Mouse (Mus musculus) right cerebral cortex, postnatal 36 days (tissue): ENCODE measurements at regions not wholly inside any gene's neighbourhood (a gene's known extent, or its start where the extent isn't known, plus 50 kb on each side); places are given as distances from the start of the nearest gene placed in this dataset.

Source experiments
- DNase-seq, 2 experiments: peaks; one replicate each; pipeline ENCODE4 v3.0.0; 2022; ENCODE audit warnings: low spot score in 2 of 2, mixed read lengths in 1 of 2

DNA sequence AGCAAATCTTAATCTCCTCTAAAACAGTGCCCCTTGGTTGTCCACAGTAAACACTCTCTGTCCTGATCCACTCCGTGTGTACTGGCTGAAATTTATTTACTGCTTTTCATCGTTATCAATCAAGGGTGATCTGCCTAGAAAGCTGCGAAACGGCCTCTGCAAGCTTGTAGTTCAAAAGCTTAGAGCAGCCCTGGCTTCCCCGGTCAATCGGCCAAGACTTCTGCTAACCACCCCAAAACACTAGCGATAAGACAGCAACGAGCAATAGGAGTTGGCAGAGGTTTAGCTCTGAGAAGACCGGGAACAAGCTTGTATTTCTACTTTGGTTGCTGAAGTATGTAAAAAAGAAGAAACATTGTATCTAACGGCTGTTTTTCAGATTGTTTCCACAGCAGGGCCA, 201.8 kb downstream of the Sptssa start:
- no peak for DNase-seq

DNA sequence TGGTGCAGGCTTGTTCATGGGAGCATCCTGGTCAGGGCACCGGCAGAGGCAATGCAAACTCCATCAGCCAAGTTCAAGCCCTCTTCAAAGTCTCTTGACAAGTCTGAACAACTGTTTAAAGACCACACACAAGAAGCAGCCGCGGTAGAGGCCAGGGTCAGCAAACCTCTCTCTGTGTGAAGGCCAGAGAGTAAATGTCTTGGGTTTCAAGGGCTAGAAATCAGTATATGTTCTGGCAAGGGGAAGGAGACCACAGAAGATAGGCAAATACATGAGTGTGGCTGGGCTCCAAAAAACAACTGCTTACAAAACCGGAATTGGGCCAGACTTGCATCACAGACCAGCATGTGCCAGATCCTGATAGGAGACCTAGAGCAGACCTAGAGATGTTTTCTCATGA, 203.0 kb downstream of the Sptssa start:
- no peak for DNase-seq

DNA sequence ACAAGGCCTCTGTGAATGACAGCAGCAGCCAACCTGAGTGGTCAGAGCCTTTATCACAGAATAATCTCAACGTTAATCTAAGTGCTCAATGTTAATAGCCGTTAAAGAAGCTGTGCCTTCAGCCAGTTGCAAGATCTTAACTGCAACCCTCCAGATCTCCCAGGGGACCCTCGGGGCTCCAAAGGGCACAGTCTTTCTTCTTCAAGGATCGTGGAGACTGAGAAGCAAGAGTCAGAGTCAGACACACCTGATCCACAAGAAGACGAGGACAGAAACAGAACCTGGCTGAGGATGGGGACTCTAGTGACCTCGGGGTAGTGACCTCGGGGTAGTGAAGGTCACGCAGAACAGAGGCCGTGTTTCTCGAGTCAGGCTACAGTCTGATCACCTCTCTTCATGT, 206.0 kb downstream of the Sptssa start:
- no peak for DNase-seq

DNA sequence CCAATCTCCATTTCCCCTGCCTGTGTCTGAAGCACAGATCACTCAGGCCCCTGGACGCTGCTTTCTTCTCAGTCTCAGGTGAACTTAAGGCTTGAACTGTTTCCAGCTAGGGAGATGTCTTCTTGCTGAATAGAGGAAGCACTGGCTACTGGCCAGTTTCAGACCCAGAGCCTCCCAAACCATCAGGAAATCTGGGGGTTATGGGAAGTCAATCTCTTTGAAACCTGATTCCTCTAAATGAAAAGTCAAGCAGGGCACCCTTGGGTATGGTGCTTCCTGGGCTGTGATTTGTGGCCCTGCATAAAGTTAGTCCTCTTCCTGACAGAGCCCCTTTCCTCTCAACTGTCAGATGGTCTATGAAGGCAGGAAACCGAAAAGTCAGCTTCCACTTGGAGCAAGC, 208.2 kb downstream of the Sptssa start:
- DNase-seq = no peak

DNA sequence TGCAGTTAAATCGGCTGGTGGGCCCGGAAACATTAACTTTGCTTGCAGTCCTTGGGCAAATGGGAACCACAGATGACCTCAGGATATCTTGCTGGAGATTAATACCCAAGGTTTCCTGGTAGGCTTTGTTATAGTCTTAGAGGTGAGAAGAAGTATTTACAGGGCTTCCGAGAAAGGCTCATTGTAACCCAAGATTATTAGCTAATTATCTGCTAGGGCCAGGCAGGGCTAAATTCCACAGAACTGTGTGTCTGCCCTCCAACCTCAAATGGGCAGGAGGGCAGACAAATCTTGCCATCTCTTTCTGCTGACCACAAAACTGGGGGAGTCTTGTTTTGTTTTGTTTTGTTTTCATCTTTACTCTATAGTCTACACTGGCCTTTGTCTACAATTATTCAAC, 209.0 kb downstream of the Sptssa start:
- DNase-seq = no peak

DNA sequence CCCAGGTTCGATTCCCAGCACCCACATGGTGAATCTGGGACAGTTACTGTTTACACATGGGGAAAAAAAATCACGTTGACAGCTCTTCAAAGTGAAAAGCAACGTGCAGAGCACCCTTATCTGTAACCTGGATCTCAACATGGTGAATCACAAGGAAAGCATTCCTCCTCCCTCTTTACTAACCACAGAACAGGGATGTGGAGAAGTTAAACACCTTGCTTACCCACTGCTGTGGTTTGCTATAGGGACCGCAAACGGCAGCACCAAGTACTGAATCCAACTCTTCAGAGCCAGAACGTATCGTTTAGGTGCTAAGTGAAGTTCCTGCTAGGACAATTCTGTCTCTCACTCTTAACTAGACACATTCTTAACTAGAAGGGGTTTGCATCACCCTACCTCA, 210.0 kb downstream of the Sptssa start:
- DNase-seq = no peak

DNA sequence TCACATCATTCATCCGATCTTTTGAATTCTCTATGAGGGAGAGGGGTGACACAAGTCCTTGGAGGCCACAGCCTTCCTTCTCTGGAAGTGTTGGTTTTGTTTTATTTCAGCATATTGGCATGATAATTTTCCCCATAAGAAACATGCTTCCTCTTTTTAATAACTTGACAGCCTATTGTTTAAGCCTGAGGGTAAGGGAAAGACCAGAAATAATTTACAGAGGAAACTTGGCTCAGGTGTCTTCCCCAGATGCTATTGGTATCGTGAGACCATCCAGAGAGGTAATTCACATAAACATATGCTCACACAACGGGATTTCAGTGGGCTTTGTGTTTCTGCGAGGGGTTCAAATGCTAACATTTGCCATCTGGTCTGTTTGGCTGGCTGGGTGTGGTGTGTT, 212.0 kb downstream of the Sptssa start:
- DNase-seq = no peak

DNA sequence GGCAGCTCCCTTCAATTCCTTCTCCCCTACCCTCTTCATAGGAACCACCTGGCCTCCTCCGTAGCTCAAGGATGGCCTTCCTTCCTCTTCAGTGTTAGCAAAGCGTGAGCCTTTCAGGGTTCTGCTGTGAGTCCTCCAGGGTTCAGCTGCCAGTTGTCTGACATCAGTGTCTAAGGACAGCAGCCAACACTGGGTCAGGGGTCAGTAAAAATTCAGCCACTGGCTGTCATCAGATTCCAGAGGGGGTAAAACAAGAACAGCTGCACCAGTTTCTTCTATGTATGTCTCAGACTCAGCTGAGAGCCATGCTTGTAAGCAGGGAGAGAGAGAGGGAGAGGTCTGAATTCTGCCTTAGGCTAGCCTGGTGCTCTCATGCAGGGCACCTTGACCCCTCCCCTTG, 213.1 kb downstream of the Sptssa start:
- DNase-seq = no peak

DNA sequence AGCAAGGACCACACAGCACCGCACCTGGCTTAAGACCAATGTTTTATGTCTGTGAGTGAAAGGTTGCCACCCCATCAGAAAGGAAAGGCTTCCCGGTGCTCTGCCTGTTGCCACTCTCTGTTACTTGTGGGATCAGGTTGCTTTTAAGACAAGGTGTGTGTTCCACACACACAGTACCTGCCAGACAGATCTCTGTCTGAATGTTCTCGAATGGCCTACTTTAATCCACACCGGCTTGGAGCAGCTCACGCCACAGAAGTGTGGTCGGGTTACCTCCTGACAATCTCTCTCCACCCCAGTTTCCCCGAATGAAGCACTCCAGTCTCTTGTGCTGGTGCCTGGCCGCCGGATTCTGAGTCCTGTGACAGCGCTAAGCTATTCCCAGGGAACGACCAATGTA, 214.0 kb downstream of the Sptssa start:
- DNase-seq = no peak

DNA sequence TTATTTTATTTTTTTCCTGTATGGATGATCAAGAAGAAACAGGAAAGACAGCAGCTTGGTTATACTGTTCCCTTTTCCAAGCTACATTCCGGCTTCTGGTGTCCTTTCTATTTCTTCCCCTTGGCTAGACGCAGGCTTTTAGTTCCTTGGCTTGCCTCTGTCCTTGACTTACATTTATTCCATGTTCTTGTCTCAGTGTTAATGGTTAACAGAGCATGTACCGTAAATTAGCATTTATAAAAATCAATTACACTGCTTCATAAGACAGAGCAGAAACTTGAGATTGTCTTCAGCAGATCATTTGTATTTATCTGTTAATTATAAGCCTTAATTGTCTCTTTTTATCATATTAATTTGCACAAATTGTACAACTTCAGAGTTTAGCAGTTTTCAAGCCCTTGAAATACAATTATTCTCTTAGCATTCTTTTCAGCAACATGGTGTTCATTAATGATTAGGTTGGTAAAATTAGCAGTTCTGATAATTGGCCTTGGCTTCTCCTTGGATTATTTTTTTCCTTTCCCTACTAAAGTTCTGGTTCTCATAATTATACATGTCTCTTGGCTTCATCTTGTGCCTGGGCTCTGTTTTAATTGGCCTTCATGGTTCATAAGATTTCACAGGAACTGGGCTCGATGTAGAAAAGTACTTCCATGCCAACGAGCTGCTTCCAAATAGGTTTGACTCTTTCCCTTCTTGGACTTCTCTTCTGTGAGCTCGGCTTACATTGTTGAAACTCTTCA, 215.4 kb downstream of the Sptssa start:
- DNase-seq = no peak

DNA sequence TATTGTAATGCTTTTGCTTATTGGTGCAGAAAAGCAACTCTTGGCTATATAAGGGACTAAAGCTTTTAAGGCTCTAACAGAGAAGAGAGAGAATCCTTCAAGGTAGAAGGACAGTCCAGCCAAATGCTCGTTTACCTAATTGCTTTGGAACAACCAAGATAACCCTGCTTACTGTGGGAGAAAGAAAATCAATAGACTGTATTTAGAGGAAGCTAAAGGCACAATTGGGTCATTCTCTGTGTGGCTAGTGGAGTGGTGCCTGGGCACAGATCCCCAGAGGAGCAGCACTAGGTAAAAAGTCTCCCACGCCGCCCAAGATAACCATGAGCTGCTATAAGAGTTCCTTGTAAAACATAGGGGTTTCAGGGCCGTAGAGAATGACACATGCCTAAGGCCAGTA, 217.6 kb downstream of the Sptssa start:
- DNase-seq = no peak

DNA sequence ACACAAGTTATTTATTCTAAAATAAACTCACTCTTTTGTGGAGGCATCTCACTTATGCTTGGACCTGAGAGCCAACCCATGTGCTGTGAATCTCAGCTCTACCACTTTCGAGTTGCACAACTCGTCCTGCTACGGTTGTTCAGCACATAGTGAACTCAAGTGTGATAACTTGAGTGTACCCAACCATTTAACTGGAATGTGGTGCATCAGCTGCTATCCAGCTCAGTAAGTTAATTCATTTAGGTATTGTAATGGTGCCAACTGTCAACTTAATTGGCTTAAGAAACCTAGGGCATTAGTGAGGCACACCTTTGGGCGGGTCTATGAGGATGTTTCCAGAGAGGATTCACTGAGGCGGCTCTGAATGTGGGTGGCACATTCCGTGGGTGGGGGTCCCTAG, 221.6 kb upstream of the Egln3 start:
- DNase-seq = no peak

DNA sequence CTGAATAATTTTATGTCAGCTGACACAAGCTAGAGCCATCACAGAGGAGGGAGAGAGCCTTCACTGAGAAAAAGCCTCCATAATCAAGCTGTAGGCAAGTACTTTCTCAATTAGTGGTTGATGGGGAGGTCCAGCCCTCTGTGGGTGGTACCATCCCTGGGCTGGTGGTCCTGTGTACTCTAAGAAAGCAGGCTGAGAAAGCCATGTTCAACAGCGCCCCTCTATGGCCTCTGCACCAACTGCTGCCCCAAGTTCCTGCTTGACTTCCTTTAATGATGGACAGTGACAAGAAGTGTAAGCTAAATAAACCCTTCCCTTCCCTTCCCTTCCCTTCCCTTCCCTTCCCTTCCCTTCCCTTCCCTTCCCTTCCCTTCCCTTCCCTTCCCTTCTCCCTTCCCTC, 211.2 kb upstream of the Egln3 start:
- no peak for DNase-seq

DNA sequence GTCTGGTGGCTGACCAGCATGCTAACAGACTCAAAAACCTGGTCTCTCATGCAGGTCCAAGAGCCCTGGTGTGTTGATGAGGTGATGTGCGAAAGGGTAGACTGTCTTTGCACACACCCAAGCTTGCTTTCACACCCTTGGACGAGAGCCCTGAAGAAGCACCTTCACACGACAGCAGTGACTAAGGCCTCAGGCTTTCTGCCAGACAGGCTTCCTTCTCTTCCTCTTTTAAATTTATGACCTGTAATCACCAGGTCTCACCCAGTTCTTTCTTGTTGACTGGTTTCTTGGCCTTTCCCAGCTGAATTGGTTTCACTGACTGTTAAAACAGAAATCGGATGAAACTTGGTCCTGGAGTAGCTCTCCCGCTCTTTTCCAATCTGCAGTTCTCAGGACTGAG, 210.5 kb upstream of the Egln3 start:
- no peak for DNase-seq

DNA sequence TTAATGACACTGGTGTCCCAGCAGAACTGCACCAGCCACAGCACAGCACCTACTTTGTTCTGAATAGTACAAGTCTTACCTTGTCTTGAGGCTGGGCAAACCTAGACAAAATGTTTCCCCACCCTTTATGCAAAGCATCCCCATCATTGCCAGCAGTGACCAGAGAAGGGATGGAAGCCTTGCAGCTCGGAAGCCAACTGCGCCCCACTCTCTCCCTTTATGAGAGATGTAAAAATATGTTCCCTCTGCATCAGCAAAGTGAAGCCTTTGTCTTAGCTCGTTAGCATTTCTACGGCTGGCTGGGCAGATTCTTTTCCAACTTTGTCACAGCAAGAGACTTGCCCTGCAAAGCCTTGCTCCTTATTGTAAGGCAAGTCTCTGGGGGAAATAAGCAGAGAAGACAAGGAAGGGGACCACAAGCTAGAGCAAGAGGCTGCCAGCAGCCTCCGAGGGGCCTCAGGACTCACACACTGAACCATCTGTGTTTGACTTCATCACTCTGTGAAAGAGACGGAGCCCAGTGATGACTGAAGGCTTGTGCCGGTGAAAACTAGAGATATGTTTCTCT, 206.5 kb upstream of the Egln3 start:
- no peak for DNase-seq

DNA sequence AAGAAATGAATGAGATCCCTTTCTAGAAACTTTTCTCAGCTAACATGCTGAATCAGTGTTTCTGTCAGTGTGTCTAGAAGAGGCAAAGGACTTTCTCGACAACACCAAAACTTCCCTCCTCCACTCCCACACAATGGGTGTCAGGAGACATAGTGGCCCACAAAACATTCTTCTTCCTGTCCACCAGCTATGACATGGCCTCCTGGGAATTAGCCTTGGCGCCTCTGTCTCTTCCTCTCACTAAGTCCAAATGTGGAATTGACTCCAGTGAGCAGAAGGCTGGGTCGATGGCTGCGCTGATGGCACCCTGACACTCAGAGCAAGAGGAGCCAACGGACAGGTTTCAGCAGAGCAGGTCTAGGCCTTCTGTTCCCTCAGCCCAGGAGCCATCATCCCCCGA, 205.2 kb upstream of the Egln3 start:
- DNase-seq = no peak

DNA sequence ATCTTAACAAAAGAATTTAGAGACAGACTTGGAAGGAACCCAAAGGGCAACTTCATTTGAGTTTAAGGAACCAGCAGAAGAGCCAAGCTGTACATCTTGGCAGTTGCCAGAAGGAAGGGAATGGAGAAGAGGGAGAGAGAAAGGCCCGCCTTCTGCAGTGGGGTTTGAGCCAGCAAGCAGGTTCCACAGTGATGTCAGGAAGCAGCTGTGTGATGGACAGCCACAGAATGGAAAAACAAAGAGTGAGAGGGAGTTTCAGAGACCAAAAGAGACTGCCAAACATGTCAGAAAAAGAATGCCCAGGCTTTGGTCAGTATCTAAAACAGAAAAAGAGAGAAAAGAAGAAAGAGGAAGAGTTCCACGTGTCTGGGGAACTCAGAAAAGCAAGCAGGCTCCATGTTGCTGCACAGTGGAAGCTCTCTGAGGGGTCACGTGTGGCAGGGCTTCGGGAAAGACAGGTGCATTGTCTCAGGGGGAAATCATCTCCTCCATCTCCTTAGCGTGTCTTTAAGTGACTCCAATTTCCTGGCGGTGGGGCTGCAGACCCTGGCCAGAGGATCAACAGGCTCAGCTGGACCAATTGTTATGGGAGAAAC, 203.7 kb upstream of the Egln3 start:
- no peak for DNase-seq

DNA sequence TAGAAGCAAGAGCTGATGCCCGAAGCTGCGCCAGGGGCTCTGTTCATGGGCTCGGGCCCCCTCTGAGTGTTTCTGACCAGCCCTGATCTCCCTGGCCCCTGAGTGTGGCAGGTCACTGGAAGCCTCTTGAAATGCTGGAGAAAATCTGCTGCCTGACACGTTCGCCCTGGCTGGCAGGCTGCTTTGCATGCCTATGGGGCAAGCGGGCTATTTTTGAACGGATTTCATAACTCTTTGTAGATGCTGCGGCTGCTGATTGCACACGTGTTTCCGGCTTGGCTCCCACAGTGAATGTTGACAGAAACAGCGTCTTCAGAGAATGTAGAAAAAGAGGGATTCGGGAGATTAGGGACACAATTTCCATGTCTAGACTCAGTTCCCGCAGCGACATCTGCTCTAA, 201.4 kb upstream of the Egln3 start:
- peak; percentile 43 to 48 for DNase-seq

DNA sequence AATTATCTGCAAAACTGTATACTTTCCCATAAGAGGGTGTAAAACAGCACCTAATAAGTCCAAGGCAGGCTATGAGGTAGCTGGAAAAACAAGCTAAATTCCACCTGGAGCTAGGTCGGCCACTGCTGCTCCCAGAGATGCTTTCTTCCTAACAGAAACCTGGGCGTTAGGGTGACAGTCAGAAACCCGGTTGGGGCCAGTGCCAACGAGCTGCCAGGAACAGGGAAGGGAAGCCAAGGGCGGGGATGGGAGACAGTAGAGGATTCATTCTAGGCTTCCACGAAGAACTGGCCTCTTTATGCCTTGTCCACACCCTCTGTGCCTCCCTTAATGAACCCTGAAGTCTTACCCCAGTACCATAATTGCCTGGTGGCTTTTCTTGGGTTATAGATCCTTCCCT, 198.9 kb upstream of the Egln3 start:
- DNase-seq = no peak

DNA sequence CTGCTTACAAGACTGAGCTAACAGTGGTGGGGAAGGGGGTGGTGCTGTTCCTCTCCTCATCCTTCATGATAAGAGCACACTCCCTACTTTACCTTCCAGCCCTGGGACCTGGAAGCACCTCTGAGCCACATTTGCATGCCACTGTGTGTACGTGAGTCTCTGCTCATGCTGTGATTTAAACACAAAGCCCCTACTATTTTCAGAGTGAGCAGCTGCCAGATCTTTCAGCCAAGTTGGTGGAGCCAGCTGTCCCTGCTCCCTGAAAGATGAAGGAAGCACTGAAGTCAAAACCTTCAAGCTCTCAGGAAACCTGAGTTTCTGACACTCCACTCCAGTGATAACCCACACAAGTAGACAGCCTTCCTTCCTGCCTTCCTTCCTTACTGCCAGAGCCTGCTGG, 198.0 kb upstream of the Egln3 start:
- DNase-seq = no peak

DNA sequence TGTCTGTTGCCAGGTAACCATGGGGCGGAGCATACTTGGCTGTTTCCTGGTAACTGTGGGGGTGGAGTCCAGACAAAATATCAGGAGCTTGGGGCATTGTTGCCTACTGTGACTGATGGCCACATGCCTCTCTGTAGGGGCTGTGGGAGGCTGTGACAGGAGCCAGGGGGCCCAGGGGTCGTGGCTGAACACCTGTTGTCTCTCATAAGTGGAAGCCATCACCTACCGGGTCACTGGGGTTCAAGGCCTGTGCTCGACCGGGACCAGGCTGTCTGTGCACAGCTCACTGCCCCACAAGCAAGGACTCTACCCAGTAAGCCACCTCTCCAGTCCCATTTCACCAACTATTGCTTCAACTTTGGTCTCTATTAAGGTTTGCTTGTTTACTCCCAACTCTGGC, 196.4 kb upstream of the Egln3 start:
- DNase-seq = no peak

DNA sequence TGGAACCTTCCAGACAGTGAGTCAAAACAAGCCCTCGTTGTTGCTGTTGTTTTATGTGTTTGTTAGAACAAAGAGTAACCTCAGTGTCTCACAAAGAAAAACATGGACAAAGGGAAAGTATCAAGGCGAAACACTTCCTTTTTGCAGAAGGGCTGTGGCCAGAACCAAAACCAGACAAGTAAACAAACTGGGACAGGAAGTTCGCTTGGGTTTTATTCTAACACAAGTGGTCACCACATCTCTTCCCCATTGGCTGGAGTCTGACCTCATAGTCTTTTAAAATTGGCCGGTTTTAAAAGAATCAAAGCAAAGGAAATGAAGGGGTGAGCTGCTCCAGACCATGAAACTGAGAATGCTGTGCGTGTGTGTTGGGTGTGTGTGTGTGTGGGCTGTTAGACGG, 194.4 kb upstream of the Egln3 start:
- no peak for DNase-seq

DNA sequence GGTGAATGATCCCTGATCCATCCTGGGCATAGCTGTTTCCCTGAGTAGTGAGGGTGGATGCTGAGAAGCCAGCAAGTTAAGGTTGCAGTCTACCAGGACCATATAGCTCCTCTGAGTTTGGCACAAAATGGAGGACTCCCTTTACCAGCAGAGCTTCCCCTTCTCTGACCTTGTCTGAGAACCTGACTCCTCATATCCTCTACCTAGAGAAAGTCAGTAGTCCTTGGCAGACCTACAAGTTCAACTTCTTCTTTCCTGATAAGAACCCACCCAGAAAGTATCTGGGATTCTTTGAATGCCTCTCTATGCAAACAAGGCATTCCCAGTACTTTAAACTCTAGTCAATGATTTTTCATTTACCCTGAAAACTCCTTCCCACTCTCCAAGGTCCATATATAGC, 193.3 kb upstream of the Egln3 start:
- DNase-seq = no peak

DNA sequence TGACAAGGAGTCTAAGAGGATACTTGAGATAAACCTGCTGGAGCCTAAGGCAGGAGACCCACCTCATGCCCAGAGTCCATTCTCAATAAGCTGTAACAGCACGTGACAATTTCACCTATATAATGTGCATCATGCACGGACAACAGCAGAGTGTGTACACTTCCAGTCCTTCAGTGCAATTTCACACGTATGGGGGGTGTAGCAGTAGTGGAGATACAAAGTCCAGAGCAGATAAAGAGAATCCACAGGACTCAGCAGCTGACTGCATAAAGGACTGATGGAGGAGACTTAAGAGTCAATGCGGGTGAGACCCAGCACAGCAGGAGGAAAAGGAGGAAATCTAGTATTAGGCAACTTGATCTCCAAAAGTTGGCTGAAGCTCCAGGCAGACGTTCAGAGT, 192.7 kb upstream of the Egln3 start:
- no peak for DNase-seq
